Mouse (Mus musculus): ENCODE measurements around the gene Ppp1r18. TPM values are rescaled to one million over a fixed set of nuclear protein-coding genes. Genes with fewer than 3 reads are reported as not detected.
A peak's percentile ranks its signal among the peaks of the same experiment; 100 is the strongest.

Gene Ppp1r18
- total RNA-seq, 2 experiments from 2014 or later = 8.7 to 9.8 TPM

- H3K27ac ChIP-seq = peak overlapping the region; percentile 88
- no peak for DNase-seq (ENCODE audit: low spot score in 2 of 2)
Observed at GRCm38 (mm10) chr17:35866911-35867890, 1.8 kb downstream of the Ppp1r18 start.

DNA sequence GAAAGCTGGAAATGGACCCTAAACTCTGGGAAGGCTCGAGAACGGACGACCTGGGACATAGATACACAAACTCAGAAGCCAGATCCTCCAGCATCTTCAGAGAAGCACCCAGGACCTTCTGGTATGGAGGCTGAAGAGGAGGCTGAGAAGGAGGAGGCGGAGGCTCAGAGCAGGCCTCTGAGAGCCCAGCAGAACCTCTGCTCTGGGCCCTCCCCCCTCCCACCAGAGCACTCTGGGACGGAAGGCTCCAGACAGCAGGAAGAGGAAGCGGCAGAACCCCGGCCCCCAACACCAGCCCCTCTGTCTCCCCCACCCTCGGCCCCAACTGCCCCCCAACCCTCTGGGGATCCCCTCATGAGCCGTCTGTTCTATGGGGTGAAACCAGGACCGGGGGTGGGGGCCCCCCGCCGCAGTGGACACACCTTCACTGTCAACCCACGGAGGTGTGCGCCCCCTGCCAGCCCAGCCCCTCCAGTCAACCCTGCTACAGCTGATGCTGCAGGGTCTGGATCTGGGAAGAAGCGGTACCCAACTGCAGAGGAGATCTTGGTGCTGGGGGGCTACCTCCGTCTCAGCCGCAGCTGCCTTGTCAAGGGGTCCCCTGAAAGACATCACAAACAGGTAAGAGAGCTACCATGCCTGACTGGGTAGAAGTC is 2.9 kb downstream of the Ppp1r18 start:
- TF ChIP-seq CTCF (conservative IDR thresholded peaks at IDR 0.05) = no peak
- peak overlapping the region; percentile 73 for H3K4me3 ChIP-seq
- DNase-seq (ENCODE audit: low spot score in 2 of 2) = no peak
- peak overlapping the region; percentile 88 for H3K27ac ChIP-seq

More at GRCm38 (mm10) chr17:35866911-35867890, 1.8 kb downstream of the Ppp1r18 start:
- peak; percentile 54 for TF ChIP-seq CTCF (conservative IDR thresholded peaks at IDR 0.05)
- peak overlapping the region; percentile 73 for H3K4me3 ChIP-seq

- TF ChIP-seq CTCF (conservative IDR thresholded peaks at IDR 0.05) = no peak
- Histone ChIP-seq H3K4me3 (peak overlapping the region; percentile 73), H3K27ac (peak overlapping the region; percentile 85)
- DNase-seq (ENCODE audit: low spot score in 2 of 2) = no peak
Observed at GRCm38 (mm10) chr17:35868961-35869345, 3.6 kb downstream of the Ppp1r18 start.

DNA sequence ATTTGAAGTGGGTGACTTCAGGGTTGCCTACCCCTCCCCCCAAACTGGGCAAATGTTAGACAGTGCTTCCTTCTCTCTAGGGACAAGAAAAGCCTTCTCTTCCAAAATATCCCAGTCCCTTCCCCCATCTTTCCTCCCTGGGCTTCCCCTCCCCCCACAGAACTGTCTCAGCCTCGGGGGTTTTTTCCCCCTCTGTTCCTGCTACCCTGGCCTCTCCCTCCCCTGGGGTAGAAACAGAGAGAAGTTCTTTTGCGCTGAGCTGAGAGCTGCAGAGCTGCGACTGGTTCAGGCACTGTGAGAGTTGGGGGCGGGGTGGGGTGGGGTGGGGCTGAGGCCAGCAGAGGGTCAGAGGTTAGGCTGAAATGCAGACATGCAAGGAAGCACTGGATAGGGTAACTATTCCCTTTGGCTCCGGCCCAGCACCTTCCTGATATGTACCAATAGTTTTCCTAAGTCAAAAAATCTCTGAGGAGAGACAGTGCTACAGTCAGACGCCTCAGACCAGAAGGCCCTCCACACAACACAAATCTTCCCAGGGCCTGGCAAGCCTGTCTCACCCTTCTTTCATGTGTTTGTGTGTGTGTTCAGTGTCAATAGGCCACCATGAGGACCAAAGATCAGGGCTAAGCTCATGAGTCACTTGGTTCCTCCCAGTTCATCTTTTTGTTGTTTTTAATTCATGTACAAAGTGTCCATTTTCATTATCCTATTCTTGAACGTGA is 4.1 kb downstream of the Ppp1r18 start:
- DNase-seq (ENCODE audit: low spot score in 2 of 2) = no peak
- no peak for TF ChIP-seq CTCF (conservative IDR thresholded peaks at IDR 0.05)
- H3K4me3 ChIP-seq = peak overlapping the region; percentile 73
- peak overlapping the region; percentile 85 for H3K27ac ChIP-seq

GRCm38 (mm10) chr17:35870151-35870883 is 4.9 kb downstream of the Ppp1r18 start:
- peak overlapping the region; percentile 85 for H3K27ac ChIP-seq
- H3K4me3 ChIP-seq = peak overlapping the region; percentile 73
- DNase-seq (ENCODE audit: low spot score in 2 of 2) = no peak

DNA sequence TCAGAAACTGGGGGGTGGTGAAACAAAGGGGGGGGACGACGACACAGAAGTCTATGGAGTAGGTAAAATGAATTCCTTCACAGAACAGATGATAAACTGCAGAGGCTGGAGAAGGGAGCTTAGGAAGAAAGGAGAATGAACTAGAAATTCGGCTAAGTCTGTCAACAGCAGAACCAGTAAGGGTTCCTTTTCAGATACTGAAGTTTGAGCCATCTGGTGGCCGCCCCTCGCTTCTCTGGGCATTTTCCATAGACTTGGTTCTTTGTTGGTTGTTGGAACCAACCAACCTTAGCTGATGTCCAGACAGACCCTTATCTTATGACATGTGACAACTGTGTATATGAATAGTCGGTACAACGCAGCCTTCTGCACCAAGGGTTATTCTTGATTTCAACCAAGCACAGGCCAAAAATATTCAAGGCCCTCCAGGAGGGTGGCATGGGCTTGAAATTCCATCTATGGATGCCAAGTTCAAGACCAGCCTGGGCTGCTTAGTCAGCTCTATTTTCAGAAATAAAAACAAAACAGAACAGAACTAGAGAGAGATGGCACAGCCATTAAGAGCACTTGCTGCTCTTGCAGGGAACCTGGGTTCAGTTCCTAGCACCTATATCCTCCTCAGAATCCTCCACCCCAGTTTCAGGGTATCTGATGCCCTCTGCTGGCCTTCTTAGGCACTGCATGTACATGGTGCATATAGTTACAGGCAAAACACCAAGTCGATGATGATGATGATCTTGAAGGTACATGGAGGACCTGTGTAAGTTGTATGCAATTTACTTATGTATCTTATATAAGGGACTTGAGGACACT is 5.7 kb downstream of the Ppp1r18 start:
- Histone ChIP-seq H3K4me3 (peak overlapping the region; percentile 8; the same call in 1 of the 2 replicates), H3K27ac (peak overlapping the region; percentile 85; the same call in 1 of the 2 replicates)
- peak; percentile 68 for TF ChIP-seq CTCF (conservative IDR thresholded peaks at IDR 0.05)
- no peak for DNase-seq (ENCODE audit: low spot score in 2 of 2)

More at GRCm38 (mm10) chr17:35870151-35870883, 4.9 kb downstream of the Ppp1r18 start:
- TF ChIP-seq CTCF (conservative IDR thresholded peaks at IDR 0.05) = peak; percentile 32

GRCm38 (mm10) chr17:35873774-35874519 is 8.6 kb downstream of the Ppp1r18 start:
- H3K27ac ChIP-seq = peak overlapping the region; percentile 24; the same call in 1 of the 2 replicates
- TF ChIP-seq CTCF (conservative IDR thresholded peaks at IDR 0.05) = peak; percentile 96
- no peak overlapping the region for H3K4me3 ChIP-seq
- DNase-seq (ENCODE audit: low spot score in 2 of 2) = peak; percentile 86 to 96

DNA sequence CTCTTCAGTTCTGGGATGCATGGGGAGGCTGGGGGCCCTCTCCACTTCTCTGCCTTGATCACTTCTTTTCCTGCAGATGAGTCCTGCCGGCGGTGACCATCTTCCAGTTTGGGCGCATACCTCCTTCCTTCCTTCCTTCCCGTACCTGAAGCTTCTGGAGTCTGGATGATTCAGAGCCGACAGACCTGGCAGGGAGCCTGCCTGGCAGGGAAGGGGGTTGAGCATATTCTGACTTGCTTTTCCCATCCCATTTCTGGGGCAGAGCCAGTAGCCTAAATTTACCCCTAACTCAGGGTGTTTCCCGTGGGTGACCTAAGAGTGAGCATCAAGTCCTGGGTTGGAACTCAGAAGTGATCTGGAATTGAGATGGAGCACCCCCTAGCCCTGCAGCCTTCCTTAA is 9.3 kb downstream of the Ppp1r18 start:
- TF ChIP-seq CTCF (conservative IDR thresholded peaks at IDR 0.05) = no peak
- Histone ChIP-seq H3K27ac (peak overlapping the region; percentile 24; the same call in 1 of the 2 replicates), H3K4me3 (no peak overlapping the region)
- DNase-seq (ENCODE audit: low spot score in 2 of 2) = no peak

DNA sequence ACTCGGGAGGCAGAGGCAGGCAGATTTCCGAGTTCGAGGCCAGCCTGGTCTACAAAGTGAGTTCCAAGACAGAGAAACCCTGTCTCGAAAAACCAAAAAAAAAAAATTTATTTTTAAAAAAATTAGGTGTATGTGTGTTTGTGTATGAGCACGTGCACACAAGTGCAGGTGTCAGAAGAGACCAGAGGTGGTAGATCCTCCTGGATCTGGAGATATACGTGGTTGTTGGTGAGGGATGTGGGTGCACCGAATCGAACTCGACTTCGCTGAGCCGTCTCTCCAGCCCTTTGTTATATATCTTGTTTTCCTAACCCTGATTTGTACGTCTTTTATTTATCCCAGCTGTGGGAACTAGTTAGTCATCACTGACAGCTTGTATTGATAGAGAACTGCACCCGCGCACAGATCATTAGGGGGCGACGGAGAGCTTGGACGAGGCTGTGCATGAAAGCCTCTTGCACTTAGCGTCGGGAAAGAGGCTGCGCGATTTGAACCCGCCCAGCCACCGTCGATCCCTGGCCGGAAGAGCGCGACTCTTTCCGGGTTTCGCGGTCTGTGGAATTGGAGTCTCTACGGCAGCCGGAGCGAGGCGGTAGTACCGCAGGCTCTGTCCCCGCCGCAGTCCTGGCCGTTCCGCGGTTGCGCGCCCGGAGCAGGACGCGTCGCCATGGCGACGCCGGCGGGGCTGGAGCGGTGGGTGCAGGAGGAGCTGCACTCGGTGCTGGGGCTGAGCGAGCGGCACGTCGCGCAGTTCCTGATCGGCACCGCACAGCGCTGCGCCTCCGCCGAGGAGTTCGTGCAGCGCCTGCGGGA is 14.1 kb downstream of the Ppp1r18 start, which contains the start of gene Dhx16:
Gene Dhx16 (plus strand): TSS at position 575 of the 813 bp plus-strand sequence.
- peak; percentile 89 for TF ChIP-seq CTCF (conservative IDR thresholded peaks at IDR 0.05)
- Histone ChIP-seq H3K4me3 (peak within 1 kb of the TSS; percentile 87), H3K27ac (peak within 1 kb of the TSS; percentile 83)
- peak; percentile 96 for DNase-seq (ENCODE audit: low spot score in 2 of 2)

DNA sequence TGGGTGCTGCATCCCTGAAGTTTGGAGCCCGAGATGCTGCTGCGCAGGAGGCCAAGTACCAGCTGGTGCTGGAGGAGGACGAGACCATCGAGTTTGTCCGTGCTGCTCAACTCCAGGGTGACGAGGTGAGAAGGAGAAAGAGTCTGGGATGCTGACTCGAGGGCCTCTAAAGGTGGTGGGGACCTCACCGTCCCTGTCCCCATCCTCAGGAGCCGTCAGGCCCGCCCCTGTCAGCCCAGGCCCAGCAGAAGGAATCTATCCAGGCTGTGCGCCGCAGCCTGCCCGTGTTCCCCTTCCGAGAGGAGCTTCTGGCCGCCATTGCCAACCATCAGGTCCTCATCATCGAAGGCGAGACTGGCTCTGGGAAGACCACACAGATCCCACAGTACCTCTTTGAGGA is 17.5 kb downstream of the Ppp1r18 start:
- no peak for TF ChIP-seq CTCF (conservative IDR thresholded peaks at IDR 0.05)
- Histone ChIP-seq H3K4me3 (no peak overlapping the region), H3K27ac (no peak overlapping the region)
- DNase-seq (ENCODE audit: low spot score in 2 of 2) = no peak

Measured in layer of hippocampus, adult 2 months (tissue).